Mouse (Mus musculus) liver (tissue): ENCODE results near the gene Adamts14.
A peak's percentile ranks its signal among the peaks of the same experiment; 100 is the strongest.

ENCODE experiments used
- DNase-seq: peaks from one replicate; pipeline ENCODE4 v3.0.0-alpha.2; 2020; ENCODE audit warnings: mixed read lengths

Gene Adamts14

DNA sequence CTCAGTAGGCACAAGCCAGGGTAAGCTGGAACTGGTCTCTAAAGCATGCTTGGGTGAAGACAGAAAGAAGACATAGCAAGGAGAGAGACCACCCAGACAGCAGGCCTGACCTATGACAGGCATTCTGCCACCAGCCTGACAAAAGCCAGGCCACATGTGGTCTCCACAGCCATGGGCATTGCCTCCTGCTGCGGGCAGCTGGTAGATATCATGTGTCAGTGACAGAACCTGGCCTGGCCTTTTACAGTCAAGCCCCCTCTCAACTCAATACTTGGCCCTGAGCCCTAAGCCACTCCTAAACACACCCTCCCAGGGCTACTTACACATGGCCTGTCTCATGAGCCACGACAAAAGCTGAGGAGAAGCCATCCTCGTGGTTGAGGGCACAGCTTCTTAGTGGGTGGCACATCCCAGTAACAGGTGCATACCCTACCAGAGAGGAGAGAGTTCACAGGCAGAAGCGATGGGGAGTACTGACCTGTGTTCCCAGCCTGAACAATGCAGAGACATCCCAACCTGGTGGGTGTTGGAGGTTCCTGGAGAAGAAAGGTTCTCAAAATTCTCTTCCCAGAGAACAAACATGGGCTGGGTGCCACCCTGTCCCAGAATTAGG lies 46.3 kb downstream of the Adamts14 start:
- DNase-seq, result no peak

DNA sequence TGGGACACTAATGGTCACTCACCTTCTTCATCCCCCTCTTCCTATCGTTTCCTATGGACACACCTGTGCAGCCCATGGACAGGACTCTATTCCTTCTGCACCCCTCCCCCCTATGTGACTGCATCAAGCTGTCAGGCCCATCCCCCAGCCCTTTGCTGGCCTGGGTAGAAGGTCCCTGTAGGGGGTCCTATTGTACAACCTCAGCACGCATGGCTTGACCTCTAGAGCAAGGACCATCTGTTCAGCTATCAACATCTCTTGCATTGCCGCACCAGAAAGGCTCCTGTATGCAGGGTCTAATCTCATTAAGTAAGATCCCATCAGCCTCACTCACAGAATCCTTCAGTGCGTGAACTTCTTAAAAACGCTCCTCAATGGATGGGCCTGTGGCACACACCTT lies 47.5 kb downstream of the Adamts14 start:
- DNase-seq, result no peak

DNA sequence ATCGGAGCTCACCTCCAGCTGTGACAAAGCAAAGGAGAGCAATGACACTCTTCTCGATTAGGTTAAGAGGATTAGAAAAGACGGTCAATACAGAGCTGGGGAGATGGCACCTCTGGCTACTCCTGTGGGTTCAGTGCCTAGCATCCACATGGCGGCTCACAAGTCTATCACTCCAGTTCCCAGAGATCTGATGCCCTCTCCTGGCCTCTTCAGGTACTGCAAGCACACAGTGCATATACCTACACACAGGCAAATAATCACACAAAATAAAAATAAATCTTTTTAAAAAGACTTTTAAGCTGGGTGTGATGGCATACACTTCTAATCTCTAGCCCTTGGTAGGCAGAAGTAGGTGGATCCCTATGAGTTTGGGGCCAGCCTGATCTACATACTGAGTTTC lies 53.9 kb downstream of the Adamts14 start:
- DNase-seq, result no peak

DNA sequence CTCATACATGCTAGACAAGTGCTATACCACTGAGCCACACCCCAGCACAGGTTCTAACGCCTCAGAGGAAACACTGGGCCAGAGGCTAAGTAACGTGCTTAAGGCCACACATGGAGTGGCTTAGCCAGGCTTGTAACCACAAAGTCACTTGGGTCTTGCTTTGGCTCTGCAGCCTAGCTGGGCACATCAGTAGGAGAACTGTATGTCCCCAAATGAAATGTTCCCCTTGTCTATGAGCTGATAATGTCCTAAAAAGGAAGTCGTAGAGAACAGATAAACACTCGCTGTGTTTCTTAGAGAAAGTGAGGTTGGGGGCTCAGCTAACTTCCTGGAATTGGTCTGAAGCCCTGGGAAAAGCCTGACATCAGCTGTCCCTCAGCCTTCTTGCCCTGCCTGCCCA lies 57.1 kb downstream of the Adamts14 start:
- DNase-seq, result no peak

DNA sequence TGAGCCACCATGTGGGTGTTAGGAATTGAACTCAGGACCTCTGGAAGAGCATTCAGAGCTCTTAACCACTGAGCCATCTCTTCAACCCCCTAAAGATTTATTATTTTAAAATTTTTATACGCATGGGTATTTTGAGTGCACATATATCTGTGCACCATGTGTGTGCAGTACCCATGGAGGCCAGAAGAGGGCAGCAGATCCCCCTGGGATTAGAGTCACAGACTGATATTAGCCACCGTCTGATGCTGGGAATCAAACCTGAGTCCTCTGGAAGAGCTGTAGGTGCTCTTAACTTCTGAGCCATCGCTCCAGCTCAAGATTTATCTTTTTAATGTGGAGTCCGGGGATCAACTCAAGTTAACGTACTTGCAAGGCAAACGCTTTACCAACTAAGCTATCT lies 57.6 kb downstream of the Adamts14 start:
- no peak for DNase-seq

- peak; percentile 55 for DNase-seq
These were observed 60.4 kb downstream of the Adamts14 start for GRCm38 (mm10) chr10:61212817-61213216.

DNA sequence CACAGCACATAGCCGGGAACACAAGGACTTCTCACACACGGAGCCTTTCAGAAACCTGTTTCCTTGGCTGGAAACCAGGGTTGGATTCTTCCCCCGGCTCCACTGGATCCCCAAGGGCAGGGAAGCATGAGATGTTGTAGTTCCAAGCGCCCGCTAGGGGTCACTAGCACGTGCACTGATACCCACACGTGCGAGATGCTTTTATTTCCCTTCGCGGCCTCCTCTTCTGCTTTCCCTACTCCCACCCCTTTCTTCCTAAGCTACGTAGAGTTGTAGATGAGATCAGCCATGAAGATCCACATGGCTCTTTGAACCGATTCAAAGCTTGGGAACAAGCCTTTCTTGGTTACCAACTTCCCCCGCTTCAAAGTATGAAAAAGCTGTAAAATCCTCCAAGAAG lies 61.5 kb downstream of the Adamts14 start:
- DNase-seq, result peak; percentile 53

DNA sequence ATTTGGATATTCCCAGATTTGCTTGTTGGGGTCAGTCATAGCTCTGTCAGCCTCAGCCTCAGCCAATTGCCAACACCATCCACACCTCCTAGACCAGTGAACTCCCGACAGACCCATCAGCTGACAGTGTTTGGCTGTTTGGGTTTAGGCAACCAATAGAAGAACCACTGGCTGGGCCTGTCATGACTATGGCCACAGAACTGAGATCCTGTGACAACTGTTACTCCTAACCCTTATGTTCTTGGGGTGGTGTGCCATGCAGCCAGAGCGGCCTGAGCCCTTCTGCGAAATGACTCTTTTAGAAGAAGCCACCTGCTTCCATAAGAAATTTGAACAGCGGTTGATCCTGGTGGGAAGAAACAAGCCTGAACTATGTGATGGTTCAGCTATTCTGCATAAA lies 62.1 kb downstream of the Adamts14 start:
- DNase-seq, result no peak

GRCm38 (mm10) chr10:61208114-61208684 lies 65.0 kb downstream of the Adamts14 start:
- DNase-seq, result no peak

GRCm38 (mm10) chr10:61203930-61204329 lies 69.3 kb downstream of the Adamts14 start:
- DNase-seq, result no peak

DNA sequence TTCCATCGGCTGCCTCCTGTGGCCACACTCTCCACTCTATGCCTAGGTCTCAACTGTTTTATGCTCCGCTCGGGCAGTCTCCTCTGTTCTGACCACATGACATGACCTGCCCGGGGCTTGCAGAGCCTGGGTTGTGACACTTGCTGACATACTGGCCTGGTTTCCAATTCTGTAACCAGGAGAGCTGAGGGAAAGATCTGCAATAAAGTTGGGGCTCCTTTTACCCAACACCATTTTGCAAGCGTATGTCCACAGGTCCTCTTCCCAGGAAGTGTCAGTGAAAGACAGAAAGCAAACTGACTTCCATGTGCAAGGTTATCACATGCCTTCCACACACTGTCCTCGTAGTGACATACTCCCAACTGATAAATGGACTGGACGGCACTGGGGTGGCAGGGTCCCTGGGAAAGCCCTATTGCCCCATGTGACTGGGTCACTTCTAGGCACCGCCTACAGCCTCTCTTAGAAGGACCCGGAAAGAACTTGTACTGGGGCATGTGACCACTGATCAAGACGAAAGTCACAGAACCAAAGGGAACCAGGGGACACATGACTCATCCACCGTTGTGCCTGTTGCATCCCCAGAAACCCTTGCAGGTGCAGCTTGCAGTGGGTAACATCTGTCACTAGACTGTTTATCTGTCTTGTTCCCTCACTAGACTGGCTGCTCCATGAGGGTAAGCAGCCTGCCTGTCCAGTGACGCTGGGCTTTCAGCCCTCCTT lies 71.5 kb downstream of the Adamts14 start:
- DNase-seq, result no peak

GRCm38 (mm10) chr10:61200998-61201397 lies 72.2 kb downstream of the Adamts14 start:
- DNase-seq, result no peak

DNA sequence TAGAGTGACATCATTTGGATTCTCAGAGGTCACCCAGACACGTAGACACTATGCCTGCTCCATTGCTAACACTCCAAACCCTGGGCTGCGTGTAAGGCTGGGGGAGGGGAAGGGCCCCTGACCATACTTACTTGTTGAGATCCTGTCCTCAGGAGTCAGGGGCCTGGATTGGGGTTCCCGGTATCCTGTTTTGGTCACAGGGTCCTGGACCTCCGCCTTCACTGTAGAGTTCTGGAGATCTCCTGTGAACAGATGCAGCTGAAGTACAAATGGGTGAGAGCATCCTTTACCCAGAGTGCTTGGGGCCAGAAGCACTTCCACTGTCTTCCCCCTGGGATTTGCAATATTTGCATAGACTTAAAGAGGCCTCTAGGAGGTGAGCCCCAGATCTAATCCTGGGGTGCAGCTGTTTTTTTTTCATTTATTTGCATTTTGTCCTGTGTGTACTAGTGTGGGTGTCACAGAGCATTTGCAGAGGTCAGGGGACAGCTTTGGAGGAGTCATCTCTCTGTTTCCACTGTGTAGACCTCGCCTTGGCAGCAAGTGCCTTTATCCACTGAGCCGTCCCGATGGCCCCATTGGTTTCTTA lies 72.9 kb downstream of the Adamts14 start:
- no peak for DNase-seq

DNA sequence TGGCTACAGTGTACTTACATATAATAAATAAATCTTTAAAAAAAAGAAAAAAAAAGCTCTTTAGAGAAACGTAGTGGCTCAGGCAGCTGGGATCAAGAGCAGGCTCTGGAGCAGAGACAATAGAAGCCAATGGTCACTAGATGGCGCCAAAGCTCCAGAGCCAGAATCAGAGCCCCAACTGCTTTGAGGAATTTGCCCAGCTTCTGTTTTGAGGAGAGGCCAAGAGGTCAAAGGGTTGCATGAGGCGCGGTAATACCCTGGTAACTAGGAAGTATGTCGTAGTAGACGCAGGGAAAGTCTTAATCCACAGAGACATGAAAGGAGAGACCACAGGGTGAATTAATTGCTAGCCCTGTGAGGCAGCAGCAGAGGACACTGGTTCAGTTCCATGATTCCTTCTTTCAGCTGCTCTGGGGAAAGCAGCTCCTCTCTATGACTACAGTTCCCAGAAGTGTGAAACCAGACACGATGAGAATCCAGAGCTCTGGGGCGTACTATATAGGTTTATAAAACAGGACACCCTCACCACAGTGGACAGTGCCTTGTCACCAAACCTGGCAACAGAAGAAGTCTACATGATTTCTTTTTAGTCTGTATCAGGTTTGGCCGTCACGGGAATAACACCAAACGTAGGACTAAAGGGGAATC lies 73.5 kb downstream of the Adamts14 start:
- DNase-seq, result peak; percentile 66

DNA sequence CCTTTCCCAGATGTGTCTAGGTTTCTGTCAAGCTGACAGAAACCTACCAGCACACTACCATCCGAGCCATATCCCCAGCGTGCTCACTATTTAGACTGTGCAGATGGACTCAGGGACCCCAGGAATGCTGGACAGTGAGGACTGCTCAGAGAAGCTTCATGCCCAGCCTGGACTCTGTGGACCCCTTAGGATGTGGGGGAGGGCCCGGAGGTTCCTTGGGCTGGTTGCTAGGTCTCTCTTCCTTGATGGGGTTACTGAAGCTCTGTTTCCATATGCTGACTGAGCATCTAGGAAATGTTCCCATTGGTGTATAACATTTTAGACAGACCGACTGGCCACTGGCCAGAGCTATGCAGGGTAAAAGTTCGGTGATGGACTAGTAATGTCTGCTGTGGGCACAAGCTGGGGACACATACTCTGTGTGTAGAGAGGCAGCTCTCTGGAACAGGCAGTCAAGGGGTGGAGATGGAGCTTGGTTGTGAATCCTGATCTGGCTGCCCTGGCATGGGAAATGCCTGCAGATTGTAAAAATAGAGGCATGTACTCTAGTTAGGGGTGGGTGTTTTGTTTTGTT lies 77.4 kb downstream of the Adamts14 start:
- no peak for DNase-seq

- DNase-seq, result no peak
These were observed 78.0 kb downstream of the Adamts14 start for GRCm38 (mm10) chr10:61195216-61195615.

DNA sequence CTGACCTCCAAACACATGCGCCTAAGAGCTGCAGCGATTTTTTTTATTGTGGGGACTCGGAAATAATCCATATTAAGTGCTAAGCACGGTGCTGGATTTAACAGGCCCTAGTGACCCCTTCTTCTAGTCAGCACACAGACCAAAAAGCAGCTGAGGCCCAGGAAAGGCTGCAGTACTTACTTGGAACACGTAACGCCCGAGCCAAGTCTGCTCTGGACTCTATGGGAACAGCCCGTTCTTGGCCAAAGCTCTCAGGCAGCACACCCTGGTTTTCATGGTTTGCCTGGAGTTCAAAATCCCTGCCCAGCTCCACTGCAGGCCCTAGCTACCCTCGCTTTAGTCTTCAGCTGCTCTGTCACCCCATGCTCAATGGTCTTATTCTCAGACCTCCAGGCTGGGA lies 78.6 kb downstream of the Adamts14 start:
- no peak for DNase-seq

GRCm38 (mm10) chr10:61188010-61188409 lies 85.2 kb downstream of the Adamts14 start:
- no peak for DNase-seq

GRCm38 (mm10) chr10:61187001-61187400 lies 86.2 kb downstream of the Adamts14 start:
- no peak for DNase-seq

DNA sequence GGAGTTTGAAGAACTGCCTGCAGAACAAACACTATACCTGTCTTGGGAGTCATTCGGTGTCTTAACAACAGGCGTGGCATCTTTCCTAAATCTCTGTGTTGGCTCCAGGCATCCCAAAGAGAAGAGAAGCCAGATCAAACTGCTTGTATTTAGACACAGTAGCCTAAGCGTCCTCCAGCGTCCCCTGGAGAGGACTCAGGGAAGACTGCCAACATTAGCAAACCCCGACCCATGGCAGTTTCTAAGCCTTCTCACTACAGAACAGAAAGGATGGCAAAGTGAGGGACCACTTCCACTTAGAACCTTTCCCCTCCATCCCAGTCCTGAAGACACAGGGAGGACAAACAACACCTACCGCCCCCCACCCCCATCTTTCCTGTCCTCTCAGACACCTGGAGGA lies 93.3 kb downstream of the Adamts14 start:
- no peak for DNase-seq

DNA sequence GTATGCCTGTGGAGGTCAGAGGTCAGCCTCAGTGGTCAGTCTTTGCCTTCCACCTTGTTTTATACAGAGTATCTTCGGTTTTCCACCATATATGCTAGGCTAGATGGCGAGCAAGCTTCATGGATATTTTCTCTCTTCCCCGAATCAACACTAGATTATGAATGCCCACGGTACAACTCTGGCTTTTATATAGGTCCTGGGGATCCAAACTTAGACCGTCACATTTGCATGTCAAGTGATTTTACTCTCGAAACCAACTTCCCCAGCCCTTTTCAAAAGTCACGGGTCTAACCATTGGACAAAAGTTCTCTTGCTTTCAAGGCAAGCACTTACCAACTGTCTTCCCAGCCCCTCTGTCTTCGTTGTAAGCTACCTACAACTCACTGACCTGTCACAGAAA lies 94.6 kb downstream of the Adamts14 start:
- DNase-seq, result no peak

- no peak for DNase-seq
These were observed 95.5 kb downstream of the Adamts14 start for GRCm38 (mm10) chr10:61177751-61178150.

DNA sequence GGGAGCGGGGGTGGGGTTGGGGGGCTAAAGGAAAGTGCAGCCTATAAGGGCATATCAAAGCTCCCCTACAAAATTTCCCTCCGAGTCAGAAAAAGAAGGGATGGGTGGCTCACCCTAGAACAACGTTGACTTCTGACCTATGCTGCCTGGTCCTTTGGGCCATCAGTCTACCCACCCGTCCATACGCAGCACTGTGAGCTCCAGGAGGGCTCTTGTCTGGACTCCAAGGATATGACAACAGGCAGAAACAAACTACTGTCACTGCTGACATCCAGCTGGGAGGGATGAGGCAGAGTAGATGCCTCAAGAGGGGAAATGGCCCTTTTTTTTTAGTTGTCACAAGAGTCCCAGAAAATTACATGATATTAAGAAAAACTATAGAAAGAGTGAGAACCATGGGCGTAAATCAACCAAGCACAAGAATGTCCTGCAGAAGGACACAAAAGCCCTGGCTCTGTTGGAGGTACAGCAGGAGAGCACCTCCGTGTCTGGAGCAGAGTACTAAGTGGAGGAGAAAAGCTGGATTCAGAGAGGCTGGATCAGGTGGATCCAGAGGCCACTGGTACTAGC lies 96.9 kb downstream of the Adamts14 start:
- DNase-seq, result no peak
